Mouse (Mus musculus): ENCODE data around the gene Gpr89. TPM values are rescaled to one million over a fixed set of nuclear protein-coding genes. Genes with fewer than 3 reads are reported as not detected.

Gene Gpr89
- polyA plus RNA-seq (2015; fragmentation: Illumina TruSeq; extraction: RNeasy Lipid Tissue Mini Kit (QIAGEN cat#74804); ENCODE audit: insufficient read depth, low read depth, low replicate concordance): 4.3 TPM

DNA sequence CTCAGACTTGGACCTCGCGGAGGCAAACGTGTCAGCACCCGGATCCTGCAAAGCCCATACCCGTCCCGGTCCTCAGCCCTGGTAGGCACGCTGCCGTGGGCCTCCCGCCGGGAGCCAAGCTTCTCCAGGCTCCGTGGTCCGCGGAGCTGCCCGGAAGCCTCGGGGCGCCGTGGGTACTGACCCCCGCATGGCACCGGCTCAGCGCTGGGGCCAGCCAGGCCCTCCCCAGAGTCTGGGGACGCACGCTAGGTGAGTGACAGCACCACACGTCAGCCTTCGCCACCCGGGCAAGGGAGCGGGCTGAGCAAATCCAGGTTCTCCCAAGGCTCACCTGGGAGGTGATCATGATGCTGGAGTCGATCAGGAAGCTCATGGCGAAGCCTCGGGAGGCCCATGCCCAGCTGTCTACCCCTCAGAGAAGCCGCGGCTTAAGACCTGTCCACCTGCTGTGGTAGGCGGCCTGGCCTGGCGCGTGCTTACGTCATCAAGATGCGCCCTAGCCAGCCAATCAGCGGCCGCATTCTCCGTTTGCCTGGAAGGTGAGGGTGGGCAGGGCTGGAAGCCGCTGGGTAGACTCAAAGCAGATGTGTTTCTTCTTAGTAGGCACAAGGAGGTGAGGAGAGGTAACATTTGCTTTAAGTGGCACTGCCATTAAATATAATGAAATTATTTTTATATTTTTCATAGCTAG, at the start of gene Gpr89:
Gene Gpr89, minus strand, starts transcription at position 496 of the 691 bp plus-strand sequence.

DNA sequence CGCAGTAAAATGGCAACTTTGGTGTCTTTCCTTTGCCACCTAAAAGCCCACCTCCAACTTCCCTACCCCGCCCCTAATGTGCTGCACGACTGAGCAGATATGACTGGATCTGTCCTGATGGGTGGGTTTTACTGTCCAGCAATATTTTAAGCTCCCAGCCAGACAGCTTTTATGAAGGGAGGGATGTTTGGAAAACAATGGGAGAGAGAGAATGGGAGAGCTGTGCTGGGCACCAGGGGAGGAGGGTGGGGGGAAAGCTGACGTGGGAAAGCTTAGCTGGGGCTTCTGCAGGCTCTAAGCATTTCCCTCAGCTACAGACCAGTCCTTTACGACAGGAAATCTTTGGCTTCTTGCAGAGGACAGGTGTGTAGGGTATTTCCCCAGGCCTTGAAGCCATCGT, 20.8 kb upstream of the Gpr89 start, which contains the start of gene Gja8:
Gene Gja8, minus strand, starts transcription at position 101 of the 400 bp plus-strand sequence.

DNA sequence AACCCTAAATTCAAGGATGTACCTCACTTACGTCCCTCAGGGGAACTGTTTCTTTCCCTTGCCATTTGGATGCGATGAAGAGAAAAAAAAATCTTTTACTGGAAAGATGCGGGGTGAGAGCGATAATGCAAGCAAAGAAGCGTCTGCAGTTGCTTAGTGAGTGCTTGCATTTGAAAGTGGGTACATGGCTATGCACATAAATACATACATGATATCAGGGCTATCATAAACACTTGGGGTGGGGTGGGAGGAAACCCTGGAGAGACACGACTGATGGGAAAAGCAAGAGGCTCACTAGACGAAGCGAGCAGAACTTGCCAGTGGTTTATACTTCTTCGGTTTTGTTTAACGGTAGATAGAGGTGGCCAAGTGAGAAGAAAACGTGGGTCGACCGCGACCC, 753 bp downstream of the Gpr89 start, which contains the start of gene Gja5:
Gene Gja5, plus strand, starts transcription at position 301 of the 400 bp plus-strand sequence.

DNA sequence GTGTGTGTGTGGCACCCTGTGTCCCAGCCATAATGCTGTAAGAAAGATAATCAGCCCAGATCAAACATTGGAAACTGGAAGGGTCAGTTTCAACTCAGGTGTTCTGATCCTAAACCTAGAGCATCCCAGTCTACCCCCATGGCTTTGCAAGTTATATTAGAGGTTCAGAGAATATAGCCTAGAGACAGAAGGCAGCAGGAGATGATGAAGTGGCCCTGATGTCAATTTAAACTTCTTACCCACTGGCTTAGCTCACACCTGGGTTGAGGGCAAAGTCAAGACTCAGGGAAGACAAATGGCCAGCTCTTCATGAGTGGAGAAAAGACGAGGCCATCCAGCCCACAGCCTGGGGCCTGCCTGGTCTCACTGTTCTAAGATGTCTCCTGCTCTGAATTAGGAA, 76.2 kb downstream of the Gpr89 start, which contains the start of the genes Pdzk1 and Cd160:
Gene Pdzk1, plus strand, starts transcription at position 301 of the 400 bp plus-strand sequence.
Gene Cd160, minus strand, starts transcription at position 368 of the 400 bp plus-strand sequence.

Other genes with a start within 250 kb of the Gpr89 start
- 0.31 TPM for gene Ankrd35, start 235.2 kb downstream of the Gpr89 start, polyA plus RNA-seq (2015; fragmentation: Illumina TruSeq; extraction: RNeasy Lipid Tissue Mini Kit (QIAGEN cat#74804); ENCODE audit: insufficient read depth, low read depth, low replicate concordance)
- gene Pias3, start 209.0 kb downstream of the Gpr89 start, polyA plus RNA-seq (2015; fragmentation: Illumina TruSeq; extraction: RNeasy Lipid Tissue Mini Kit (QIAGEN cat#74804); ENCODE audit: insufficient read depth, low read depth, low replicate concordance): 12.7 TPM
- gene Nudt17, start 196.8 kb downstream of the Gpr89 start, polyA plus RNA-seq (2015; fragmentation: Illumina TruSeq; extraction: RNeasy Lipid Tissue Mini Kit (QIAGEN cat#74804); ENCODE audit: insufficient read depth, low read depth, low replicate concordance): 2.9 TPM
- 6.0 TPM for gene Polr3c, start 177.7 kb downstream of the Gpr89 start, polyA plus RNA-seq (2015; fragmentation: Illumina TruSeq; extraction: RNeasy Lipid Tissue Mini Kit (QIAGEN cat#74804); ENCODE audit: insufficient read depth, low read depth, low replicate concordance)
- 5.8 TPM for gene Rnf115, start 177.7 kb downstream of the Gpr89 start, polyA plus RNA-seq (2015; fragmentation: Illumina TruSeq; extraction: RNeasy Lipid Tissue Mini Kit (QIAGEN cat#74804); ENCODE audit: insufficient read depth, low read depth, low replicate concordance)
- not detected for gene Pdzk1, start 76.1 kb downstream of the Gpr89 start, polyA plus RNA-seq (2015; fragmentation: Illumina TruSeq; extraction: RNeasy Lipid Tissue Mini Kit (QIAGEN cat#74804); ENCODE audit: insufficient read depth, low read depth, low replicate concordance)
- gene Cd160, start 76.0 kb downstream of the Gpr89 start, polyA plus RNA-seq (2015; fragmentation: Illumina TruSeq; extraction: RNeasy Lipid Tissue Mini Kit (QIAGEN cat#74804); ENCODE audit: insufficient read depth, low read depth, low replicate concordance): not detected
- gene Gja5, start 653 bp downstream of the Gpr89 start, polyA plus RNA-seq (2015; fragmentation: Illumina TruSeq; extraction: RNeasy Lipid Tissue Mini Kit (QIAGEN cat#74804); ENCODE audit: insufficient read depth, low read depth, low replicate concordance): 3.8 TPM
- not detected for gene Gja8, start 20.7 kb upstream of the Gpr89 start, polyA plus RNA-seq (2015; fragmentation: Illumina TruSeq; extraction: RNeasy Lipid Tissue Mini Kit (QIAGEN cat#74804); ENCODE audit: insufficient read depth, low read depth, low replicate concordance)

Data from pancreas, adult 10 weeks (tissue).